In genomic region chr7:96565806-96566205, GRCm38 (mm10) we compare ENCODE assay signal across 9 mouse cellular contexts.
A peak's percentile ranks its signal among the peaks of the same experiment; 100 is the strongest.
DNase-seq lines count a peak whose midpoint lies in the region; ATAC-seq and TF ChIP-seq lines count a peak whose summit lies in the region.
"Had no signal": no experiment of that assay in that cellular context is flagged by ENCODE, and none has a peak within 500 bp of the region (broad histone marks: within the 10 kb centered on the region; RNA-seq: fewer than 3 reads in every experiment).

No protein-coding gene starts in this region.

- no peak overlapping the region for H3K27ac ChIP-seq in gastrocnemius, adult 2 months
- H3K27ac ChIP-seq in left cerebral cortex, adult 2 months = peak overlapping the region; percentile 4; the same call in 1 of the 2 replicates
- no peak overlapping the region for H3K27ac ChIP-seq in midbrain, postnatal 0 days (ENCODE audit: low read depth, low read length)
- H3K27ac ChIP-seq: neural tube, embryonic 13.5 days had no signal

- 70% methylated on average over 4 of the region's 4 CpGs for WGBS in midbrain, postnatal 0 days

- no peak overlapping the region for H3K4me2 ChIP-seq in midbrain, postnatal 0 days (ENCODE audit: low read depth, low read length, poor library complexity, severe bottlenecking)
- H3K4me2 ChIP-seq: neural tube, embryonic 13.5 days had no signal

- no peak for TF ChIP-seq CTCF in gastrocnemius, adult 2 months (IDR thresholded peaks at IDR 0.05)
- no peak for TF ChIP-seq CTCF in left cerebral cortex, adult 2 months (IDR thresholded peaks at IDR 0.05)
- TF ChIP-seq CTCF in midbrain, postnatal 0 days (IDR thresholded peaks at IDR 0.05) = no peak

- intact Hi-C loops in gastrocnemius, adult 2 months (cut with DNase I) = no loop called here
- intact Hi-C loops in left cerebral cortex, adult 2 months (cut with DNase I) = loop anchor here (1.0 to 5.0 kb wide), 2 partner anchors 92 to 336 kb away; no protein-coding TSS in a partner anchor

- ATAC-seq in frontal cortex, adult (ENCODE audit: low TSS enrichment) = peak; percentile 38
- ATAC-seq in midbrain, postnatal 0 days (ENCODE audit: low FRiP score) = no peak

- H3K9me3 ChIP-seq in midbrain, postnatal 0 days (ENCODE audit: low read length) = no peaks in the 10 kb centered on the region
- H3K9me3 ChIP-seq: neural tube, embryonic 13.5 days had no signal

- no peak for DNase-seq in frontal cortex, postnatal 10 days (ENCODE audit: low spot score in 2 of 2)
- peak; percentile 35 for DNase-seq in Muller cell, postnatal 12 days (ENCODE audit: inconsistent ontology term)
- peak; percentile 72 for DNase-seq in gastrocnemius, adult 2 months
- peak in 1 of 2 experiments; percentile 47 for DNase-seq in left cerebral cortex, adult 2 months (ENCODE audit: extremely low spot score in 1 of 2, low spot score in 2 of 2)
- DNase-seq in thymus, postnatal 25 days = no peak
- DNase-seq in layer of hippocampus, postnatal 25 days (ENCODE audit: extremely low spot score in 1 of 2, low spot score in 1 of 2) = no peak
- no peak for DNase-seq in midbrain, postnatal 0 days (ENCODE audit: low spot score)

- H3K36me3 ChIP-seq in midbrain, postnatal 0 days (ENCODE audit: insufficient read depth, low read length) = no peaks in the 10 kb centered on the region
- H3K36me3 ChIP-seq: neural tube, embryonic 13.5 days had no signal

- no peak overlapping the region for H3K9ac ChIP-seq in midbrain, postnatal 0 days (replicated peaks; ENCODE audit: low read length, poor library complexity, severe bottlenecking)
- H3K9ac ChIP-seq: neural tube, embryonic 13.5 days had no signal

- H3K4me1 ChIP-seq in midbrain, postnatal 0 days (ENCODE audit: insufficient read depth, low read length) = no peaks in the 10 kb centered on the region

- no peaks in the 10 kb centered on the region for H3K27me3 ChIP-seq in midbrain, postnatal 0 days (ENCODE audit: insufficient read depth, low read length)

- no peak overlapping the region for H3K4me3 ChIP-seq in gastrocnemius, adult 2 months
- H3K4me3 ChIP-seq in left cerebral cortex, adult 2 months = no peak overlapping the region
- H3K4me3 ChIP-seq in midbrain, postnatal 0 days (ENCODE audit: low read depth, low read length) = no peak overlapping the region
- H3K4me3 ChIP-seq: neural tube, embryonic 13.5 days had no signal

Comparison
In these comparisons a context has a peak if more than half of its experiments do, and no peak if none do; other contexts are left out.
1. DNase-seq: peak in Muller cell, postnatal 12 days (single experiment) and gastrocnemius, adult 2 months (single experiment); none in frontal cortex, postnatal 10 days (0 of 2), thymus, postnatal 25 days (single experiment), layer of hippocampus, postnatal 25 days (0 of 2) and midbrain, postnatal 0 days (single experiment).